Mouse (Mus musculus) heart, postnatal 25 days (tissue): Measurements from ENCODE around the gene Banp. TPM values are rescaled to one million over a fixed set of nuclear protein-coding genes. Genes with fewer than 3 reads are reported as not detected.
A peak's percentile ranks its signal among the peaks of the same experiment; 100 is the strongest.

Source experiments
- DNase-seq: peaks from one replicate; pipeline ENCODE4 v3.0.0; 2022; ENCODE audit warnings: low spot score
- intact Hi-C: fragments of 180-260 bp; cut with DNase I; formaldehyde crosslinking; loops from one replicate; pipeline ENCODE4 v1.15.1; 2025
- total RNA-seq, 2 experiments: library from RNA; stranded (reverse); gene quantifications; 2 replicates each; pipeline ENCODE4 v1.2.3; 2021

The Banp gene
- total RNA-seq, 2 experiments from 2014 or later: 15.0 to 26.5 TPM

DNA sequence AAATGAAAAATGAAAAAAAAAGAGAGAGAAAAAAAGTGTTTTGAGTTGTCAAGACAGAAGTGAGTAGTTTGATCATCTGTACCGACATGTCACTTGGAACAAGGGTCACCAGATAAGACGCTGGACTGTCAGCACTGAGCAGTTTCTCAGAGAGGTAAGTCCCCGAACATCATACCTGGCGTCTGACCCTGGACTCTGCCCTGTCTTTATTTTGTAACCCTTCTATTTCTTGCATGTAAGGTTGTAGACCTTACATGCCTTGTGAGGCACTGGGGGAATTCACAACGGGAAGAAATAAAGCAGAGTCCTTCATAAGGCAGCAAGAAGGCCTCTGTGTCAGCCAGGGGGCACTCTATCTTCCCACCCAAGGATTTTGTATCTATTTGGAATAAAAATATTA, 24.9 kb upstream of the Banp start:
- DNase-seq: no peak
- intact Hi-C loops: loop anchor here (1.0 kb wide), 1 partner anchor 74 kb away; no protein-coding TSS in a partner anchor

DNA sequence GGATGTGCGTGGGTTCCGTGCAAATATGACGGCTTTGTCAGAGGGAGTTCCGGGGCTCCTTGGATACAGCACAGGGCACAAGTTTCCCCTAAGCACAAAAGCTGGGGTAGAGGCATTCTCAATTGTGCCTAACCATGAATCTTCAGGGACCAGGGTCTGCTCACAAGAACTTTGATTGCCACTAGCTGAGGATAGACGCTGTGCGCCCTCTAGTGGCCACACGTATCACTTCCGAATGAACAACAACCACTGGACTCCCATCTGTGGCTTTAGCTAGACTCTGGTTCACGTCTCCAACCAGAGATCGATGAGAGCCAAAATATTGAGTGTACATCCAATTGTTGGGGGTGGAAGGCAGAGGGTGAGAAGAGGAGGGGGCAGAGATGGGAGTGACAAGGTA, 23.9 kb upstream of the Banp start:
- DNase-seq: peak; percentile 41
- intact Hi-C loops: loop anchor here (1.0 kb wide), 1 partner anchor 75 kb away; no protein-coding TSS in a partner anchor

DNA sequence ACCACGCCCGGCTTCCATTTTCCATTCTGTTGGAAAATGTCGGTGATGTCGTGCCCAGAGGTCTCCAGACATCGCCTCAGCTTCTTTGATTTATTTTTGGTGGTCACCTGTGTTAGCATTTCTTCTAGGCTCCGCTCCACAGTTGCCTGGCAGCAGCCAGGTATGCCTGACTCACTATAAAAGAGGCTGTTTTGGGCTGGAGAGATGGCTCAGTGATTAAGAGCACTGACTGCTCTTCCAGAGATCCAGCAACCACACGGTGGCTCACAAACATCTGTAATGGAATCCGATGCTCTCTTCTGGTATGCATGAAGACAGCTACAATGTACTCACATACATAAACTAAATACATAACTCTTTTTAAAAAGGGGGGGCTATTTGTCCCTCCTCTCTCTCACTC, 23.3 kb upstream of the Banp start:
- no peak for DNase-seq
- intact Hi-C loops: no loop called here

DNA sequence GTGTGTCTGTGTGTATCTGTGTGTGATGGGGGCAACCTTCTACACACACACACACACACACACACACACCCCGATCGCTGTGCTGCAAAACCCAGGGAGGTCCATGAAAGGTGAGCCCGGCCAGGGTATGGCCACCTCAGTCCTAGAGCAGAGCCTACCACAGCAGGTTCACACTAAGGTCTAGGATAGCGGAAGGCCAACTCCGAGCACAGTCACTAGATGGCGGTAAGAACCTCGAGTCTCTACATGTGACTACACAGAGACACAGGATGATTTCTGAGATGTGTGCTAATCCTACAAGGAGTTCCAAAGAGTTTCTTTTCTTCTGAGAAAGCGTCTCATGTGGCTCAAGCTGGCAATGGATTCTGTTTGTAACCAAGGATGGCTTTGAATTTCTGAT, 22.2 kb upstream of the Banp start:
- DNase-seq: no peak
- intact Hi-C loops: no loop called here

DNA sequence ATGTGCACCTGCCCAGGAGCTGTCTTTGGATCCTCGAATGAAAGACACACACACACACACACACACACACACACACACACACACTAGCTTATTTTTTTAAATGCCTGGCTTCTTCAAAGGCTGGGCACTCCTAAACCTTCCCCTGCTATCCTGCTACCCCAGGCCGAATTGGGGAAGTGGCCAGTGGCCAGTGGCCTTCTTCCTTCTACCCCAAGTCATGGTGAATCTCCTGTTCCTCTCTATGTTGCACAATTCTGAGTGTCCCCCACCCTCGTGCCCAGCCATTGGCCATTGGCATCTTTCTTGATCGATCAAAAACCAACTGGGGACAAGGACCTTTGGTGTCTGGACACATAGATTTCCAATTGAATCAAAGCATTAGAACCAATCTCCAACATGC, 19.5 kb upstream of the Banp start:
- no peak for DNase-seq

DNA sequence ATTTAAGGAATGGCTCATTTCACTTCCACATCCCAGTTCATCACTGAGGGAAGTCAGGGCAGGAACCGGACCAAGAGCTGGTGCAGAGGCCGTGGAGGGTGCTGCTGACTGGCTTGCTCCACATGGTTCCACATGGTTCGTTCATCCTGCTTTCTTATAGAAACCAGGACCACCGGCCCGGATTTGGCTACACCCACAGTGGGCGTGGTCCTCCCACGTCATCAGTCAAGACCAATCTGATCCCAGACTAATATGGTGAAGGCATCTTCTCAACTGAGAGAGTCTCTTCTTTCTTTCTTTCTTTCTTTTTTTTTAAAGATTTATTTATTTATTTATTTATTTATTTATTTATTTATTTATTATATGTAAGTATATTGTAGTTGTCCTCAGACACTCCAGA, 18.0 kb upstream of the Banp start:
- intact Hi-C loops: no loop called here
- no peak for DNase-seq

More for the DNA sequence above, 19.5 kb upstream of the Banp start:
- intact Hi-C loops: no loop called here

DNA sequence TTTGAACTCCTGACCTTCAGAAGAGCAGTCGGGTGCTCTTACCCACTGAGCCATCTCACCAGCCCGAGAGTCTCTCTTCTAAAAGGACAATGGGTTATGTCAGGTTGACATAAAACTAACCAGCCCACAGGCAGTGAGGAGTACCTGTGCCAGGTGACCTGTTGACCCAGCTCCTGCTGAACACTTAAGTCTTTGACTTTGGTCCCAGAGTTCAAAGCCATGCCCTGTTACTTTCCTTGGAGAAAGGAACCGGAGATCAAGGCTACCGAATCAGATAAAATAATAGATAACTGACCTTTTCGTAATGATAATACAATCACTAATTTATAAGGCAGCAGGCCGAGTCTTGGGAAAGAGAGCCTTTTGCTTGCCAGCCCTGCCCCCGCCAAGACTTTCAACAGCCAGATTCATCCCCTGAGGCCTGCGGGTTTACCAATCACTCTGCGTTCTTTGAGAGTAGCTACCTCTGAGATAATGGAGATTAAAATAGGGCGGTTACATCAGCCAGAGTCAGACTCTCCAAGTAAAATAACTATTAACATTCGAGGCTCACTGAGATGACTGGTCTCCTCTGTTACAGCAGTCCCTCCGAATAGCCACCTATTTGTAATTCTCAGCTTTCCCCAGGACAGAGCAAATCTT, 17.4 kb upstream of the Banp start:
- intact Hi-C loops: no loop called here
- DNase-seq: peak; percentile 20

DNA sequence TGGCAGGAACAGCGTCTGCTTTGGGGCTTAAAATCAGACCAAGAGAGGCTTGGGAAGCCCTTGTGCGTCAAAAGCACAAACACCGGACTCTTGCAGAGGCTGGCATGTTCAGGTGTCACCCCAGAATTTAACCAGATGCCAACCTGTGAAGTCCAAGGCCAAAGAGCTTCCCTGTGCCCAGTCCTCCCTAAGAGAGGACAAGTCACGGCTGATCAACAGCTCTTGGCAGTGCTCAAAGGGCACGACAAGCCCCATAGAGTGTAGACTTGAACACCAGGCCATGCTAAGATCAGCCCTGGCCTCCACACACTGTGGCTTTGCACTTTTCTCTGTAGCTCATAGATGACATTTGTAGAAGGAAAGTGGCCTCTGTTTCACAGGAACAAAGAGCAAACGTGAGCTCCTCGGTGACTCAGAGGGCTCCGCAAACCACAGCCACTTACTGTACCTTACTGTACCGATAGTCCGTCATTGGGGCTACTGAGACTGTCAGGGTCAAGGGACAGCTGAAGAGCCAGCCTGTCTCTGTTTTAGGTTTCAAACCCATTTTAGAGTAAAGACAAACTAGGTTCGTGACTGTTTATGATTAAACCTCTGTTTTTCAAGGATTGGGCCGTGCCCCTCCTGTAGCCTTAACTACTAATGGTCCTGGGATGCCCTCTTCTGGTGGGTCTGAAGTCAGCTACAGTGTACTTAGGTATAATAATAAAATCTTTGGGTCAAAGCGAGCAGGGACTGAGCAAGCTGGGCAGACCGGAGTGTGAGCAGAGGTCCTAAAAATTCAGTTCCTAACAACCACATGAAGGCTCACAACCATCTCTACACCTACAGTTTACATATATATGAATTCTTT, 16.7 kb upstream of the Banp start:
- no peak for DNase-seq
- intact Hi-C loops: no loop called here

DNA sequence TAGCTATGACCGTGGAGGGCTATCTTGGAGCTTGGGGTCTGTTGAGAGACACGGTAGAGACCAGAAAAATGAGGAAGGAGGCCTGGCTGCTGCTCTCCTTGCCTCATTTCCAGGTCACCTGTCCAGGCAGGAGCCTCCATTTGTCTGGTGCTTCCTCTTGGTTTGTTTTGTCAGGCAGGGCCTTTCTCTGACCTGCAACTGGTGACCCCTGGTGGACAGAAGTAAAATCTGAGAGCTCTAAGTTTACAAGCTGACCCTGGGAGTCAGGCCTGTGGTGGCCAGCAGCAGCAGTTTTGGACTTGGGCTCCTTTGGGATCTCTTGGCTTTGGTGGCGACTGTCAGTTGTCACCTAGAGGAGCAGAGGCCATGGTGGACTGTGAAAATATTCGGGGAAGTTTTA, 15.0 kb upstream of the Banp start:
- intact Hi-C loops: no loop called here
- no peak for DNase-seq

DNA sequence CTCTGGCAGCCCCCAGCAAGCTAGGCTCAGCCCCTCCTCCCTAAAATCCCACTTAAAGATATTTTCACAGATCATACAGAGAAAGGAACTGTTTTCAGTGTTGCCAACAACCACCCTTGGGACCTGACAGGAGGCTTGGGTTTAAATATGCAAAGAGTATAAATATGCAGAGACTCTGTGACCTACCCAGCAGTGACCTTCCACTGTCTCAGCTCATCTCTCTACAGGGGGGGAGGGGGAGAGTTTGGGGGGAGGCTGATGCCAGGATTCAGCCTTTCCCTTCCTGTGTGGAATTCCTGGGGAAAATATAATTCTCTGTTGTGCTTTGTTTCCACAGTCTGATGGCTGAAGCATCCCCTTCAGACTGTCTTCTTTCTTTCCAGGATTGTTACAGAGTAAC, 14.6 kb upstream of the Banp start:
- intact Hi-C loops: no loop called here
- no peak for DNase-seq

DNA sequence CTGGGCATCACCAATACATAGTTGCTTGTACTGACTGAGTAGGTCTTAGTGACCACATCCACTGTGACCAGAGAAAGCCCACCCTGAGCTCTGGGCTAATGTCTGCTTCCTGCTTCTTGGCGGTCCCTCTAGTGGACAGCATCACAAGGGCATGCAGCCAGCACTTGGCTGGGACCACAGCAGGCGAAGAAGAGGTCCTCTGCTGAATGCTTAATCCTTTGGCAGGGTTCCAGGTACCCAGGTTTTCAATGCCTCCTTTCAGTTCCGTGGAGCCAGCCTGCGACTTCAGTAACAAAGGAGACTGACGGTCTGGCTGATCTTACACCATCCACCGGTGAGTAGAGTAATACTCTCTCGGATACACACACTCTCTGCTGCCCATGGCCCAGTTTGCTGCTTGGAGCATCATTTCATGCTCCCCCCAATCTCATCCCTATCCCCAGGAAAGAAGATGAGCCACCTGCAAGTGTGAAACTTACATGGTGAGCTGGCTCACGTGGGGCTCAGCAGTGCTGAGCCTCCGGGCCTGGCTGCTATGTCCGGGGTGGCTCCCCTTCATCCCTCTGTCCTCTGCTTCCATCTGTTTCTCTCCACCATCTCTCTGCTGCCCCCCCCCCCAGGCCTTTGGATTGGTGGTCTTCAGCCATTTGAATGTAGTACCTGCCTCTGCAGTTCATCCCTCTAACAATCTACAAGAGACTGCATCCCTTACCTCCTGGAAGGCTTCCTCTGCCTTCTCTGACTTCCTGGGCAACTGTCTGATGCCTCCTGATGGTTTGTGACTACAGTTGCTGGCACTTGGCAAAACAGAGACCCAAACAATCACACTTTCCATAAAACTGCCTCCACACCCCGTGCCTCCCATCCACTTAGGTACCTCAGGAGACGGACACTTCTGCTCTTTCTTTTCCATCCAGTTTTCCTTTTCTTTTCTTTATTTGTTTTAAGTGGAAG, 13.9 kb upstream of the Banp start:
- DNase-seq: no peak
- intact Hi-C loops: no loop called here

DNA sequence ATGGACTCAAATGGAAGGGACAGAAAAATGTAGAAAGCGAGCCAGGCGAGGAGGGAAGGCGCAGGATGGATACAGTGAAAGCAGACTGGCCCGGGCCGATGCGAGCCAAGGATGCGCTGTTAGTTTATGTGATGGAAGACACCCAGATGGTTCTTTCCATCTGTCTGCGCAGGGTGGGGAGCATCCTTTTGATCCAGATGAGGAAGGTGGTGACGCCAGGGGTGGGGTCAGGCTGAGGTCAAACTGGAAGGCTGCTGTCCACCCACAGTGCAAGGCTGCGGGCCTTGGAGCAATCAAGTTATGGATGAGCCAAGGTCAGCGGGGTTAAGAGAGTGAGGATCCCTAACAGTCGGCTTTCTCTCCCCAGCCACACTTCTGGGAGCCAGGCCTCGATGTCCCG, 13.2 kb upstream of the Banp start:
- intact Hi-C loops: no loop called here
- DNase-seq: no peak

DNA sequence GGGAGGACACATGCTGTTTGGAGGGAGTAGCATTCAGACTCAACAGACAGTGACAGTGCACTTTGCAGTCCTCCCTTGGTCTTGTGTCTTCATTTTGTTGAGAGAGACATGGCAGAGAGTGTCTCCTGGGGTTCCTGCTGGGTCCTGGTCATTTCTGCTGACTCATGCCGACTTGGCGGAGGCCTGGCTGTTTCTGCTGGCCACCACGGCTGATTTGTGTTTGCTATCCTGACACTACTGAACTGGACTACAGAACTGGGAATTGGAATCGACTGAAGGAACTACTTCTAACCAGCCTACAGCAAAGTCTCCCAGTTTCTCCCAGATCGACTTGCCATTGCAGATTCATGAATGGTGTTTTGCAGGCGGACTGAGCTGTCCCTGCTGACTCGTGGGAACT, 10.8 kb upstream of the Banp start:
- intact Hi-C loops: no loop called here
- DNase-seq: no peak

DNA sequence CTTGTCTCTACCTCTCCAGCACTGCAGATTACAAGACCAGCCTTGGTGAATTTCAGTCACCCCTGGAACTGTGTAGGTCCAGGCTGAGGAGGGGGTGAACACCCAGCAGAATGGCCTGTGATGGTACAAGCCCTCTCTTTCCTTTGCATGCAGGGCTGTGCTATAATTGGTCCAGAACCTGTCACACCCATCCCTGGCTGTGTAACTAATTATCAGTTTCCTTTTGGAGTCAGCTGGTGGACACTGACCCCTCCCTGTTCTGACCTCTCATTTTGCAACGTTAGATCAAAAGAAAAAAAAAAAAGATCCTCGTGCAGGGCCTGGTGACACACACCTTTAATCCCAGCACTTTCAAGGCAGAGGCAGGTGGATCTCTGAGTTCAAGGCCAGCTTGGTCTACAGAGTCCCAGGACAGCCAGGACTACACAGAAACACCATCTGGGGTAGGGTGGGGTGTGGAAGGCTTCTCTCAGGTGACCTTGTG, 6.5 kb upstream of the Banp start:
- intact Hi-C loops: no loop called here
- DNase-seq: no peak

DNA sequence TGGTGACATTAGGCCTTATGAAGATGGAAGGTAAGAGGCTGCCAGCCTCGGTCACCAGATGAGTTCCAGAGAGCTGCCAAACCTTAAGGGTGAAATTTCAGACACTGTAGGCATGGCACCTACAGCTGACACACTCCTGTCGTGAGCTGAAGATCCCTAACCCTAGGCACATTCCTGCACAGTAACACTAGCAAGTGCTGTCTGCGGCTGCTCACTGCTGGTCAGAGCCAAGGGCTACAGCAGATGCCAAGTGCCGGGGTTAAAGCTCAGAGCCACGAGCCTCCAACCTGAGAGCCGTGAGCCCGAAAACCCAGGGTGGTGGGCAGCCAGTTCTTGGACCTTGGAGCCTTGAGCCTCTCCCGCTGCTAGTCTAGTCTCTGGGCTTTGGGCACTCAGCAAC, 5.8 kb upstream of the Banp start:
- intact Hi-C loops: no loop called here

DNA sequence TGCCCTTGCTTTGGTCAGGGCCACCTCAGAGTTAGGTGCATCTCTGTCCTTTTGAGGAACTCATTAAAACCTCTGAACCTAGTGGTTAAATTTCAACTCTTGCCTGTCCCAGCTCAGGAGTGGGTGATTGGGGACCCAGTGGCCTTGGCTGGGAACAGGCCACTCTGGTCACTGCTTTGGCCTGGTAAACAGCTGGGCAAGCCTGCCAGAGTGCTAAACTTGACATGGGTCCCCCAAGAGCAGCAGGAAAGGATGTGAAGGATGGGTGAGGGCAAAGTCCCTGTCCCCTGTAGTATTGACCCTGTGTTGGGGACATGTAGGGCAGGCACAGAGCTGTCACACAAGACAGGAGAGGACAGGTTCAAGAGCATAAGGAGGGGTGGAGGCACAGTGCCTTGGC, 4.7 kb upstream of the Banp start, which contains the start of gene Car5a:
Car5a (minus strand) TSS at position 74 of the 400 bp plus-strand sequence.
- intact Hi-C loops: no loop called here
- no peak for DNase-seq

More for the DNA sequence above, 5.8 kb upstream of the Banp start:
- DNase-seq: no peak

DNA sequence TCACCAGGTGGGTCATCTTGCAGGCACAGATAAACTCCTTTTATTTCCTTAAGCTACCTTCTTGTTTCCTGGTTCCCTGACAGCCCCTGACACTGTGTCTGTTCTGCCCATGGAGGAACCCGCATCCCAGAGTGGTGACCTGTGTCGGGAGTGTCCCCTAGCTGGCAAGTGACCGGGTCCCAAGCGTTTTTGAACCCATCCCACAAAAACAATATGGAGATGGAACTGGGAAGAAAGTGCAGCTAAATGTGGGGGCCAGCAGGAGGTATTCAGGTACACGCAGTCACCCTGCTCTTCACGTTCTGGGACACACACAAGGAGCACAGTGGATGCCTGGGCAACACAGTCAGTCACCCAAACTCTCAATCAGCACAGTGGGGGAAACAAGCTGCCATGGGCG, 3.2 kb upstream of the Banp start:
- intact Hi-C loops: no loop called here
- DNase-seq: no peak

DNA sequence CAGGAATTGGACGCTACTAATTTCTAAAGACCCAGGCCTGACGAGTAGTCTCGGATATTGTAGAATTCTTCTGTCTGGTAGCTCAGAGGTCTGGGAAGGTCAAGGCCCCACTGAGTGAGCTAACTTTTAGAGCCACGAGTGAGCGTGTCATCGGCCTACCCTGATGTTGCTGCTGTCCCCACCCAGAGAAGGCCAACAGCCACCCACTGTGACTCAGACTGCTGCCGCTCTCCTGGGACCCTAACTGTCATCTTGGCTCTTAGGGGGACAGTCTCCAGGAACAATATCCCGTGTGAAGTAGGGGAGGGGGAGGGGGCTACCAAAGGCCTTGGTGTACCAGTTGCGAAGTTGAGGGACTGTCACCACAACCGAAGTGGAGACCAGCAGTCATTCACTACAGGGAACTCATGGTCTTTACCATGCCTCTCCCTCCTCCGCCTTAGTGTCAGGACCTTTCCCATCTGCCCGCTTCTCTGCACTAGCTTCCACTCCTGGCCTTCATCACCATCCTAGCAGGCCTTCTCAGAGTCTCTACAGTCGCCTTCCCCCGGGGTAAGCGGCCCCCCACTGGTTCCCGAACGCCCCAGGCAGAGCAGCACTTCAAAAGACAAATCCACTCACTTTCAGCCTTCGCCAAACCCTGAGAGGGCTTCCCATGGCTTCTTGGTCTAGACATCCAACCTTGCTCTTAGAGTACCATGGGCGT, 2.4 kb upstream of the Banp start:
- intact Hi-C loops: no loop called here
- DNase-seq: no peak

DNA sequence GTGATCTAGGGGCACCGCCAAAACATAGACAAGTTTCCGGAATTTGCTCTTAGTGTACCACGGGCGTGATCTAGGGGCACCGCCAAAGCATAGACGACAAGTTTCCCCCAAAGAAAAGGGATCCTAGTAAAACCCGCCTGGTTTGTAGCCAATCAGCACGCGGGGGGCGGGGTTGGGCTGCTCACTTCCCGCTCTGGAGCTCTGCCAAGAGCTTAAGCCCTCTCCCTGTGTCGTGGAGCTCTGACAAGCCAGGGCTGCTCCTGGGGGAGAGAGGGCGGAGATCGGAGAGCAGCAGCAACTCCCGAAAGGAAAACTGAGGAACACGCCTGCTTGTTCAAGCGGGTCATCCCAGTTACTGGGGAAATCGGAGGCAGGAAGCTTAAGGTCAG, 1.8 kb upstream of the Banp start:
- peak; percentile 87 for DNase-seq
- intact Hi-C loops: no loop called here
